Mouse (Mus musculus): ENCODE results near the gene Dad1. TPM values are rescaled to one million over a fixed set of nuclear protein-coding genes. Genes with fewer than 3 reads are reported as not detected.

Dad1 gene
- total RNA-seq (2023; ENCODE audit: inconsistent age): 134 to 156 TPM (median 143 TPM) in 4 replicates

DNA sequence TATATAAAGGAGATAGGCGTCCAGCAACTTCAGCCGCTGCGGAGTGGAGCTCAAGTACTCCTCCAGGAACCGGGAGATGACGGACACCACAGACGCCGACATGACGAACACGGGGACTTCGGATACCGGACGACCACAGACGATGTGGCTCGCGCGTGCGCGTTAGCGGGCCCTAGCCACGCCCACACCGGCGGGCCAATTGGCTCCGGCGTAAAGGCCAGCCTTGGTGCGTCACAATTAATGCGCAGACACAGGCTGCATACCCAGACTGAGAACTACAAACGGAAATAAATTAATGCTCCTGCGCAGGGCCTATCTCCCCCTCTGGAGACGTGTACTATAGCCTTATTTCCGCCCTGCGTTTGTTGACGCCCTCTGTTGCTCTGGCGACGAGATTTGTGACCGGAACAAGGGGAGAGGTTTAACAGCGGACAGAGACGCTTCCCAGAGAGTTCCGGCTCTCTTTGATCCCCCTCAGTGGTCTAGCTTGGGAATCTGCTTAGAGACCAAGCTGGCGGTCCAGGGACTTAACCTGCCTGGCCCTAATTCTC lies at the start of gene Dad1, which contains the start of gene Abhd4:
TSS of gene Dad1 (minus strand) at position 364 of the 551 bp plus-strand sequence.
TSS of gene Abhd4 (plus strand) at position 448 of the 551 bp plus-strand sequence.

DNA sequence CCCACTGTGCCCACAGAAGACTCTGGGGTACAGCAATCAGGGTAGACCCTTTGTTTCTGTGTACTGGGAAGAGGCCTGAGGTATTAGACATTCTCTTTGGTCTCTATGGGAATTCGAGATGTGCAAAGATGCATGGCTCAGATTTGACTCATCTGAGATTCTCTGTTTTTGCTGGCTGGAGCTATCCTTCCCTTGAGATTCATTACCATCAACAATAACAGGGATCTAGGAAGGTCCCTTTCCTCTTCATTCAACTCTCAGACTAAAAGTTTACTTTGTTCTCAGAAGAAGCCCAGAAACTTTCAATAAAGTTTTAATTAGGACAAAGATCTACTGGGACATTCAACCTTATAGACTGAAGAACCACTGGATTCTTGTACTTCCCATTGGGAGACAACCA lies 30.9 kb upstream of the Dad1 start, which contains the start of gene Olfr49:
TSS of gene Olfr49 (minus strand) at position 101 of the 400 bp plus-strand sequence.

Other genes starting within 250 kb of the Dad1 start
- 8.0 to 11.5 TPM (median 9.6 TPM) in 4 replicates for gene Abhd4, start 84 bp upstream of the Dad1 start, total RNA-seq (2023; ENCODE audit: inconsistent age)
- gene Olfr49, start 30.8 kb upstream of the Dad1 start, total RNA-seq (2023; ENCODE audit: inconsistent age): 0.10 to 0.36 TPM (median 0.12 TPM) in 3 of 4 replicates, not detected in the other
- gene Oxa1l, start 106.7 kb upstream of the Dad1 start, total RNA-seq (2023; ENCODE audit: inconsistent age): 81.9 to 88.9 TPM (median 83.2 TPM) in 4 replicates
- 7.1 to 10.6 TPM (median 8.9 TPM) in 4 replicates for gene Slc7a7, start 163.7 kb upstream of the Dad1 start, total RNA-seq (2023; ENCODE audit: inconsistent age)
- gene Mrpl52, start 172.8 kb upstream of the Dad1 start, total RNA-seq (2023; ENCODE audit: inconsistent age): 88.1 to 99.8 TPM (median 93.2 TPM) in 4 replicates
- gene Mmp14, start 177.5 kb upstream of the Dad1 start, total RNA-seq (2023; ENCODE audit: inconsistent age): 0.33 to 1.7 TPM (median 1.6 TPM) in 4 replicates
- gene Lrp10, start 210.0 kb upstream of the Dad1 start, total RNA-seq (2023; ENCODE audit: inconsistent age): 180 to 202 TPM (median 185 TPM) in 4 replicates
- gene Rem2, start 222.0 kb upstream of the Dad1 start, total RNA-seq (2023; ENCODE audit: inconsistent age): 1.1 to 2.1 TPM (median 1.4 TPM) in 4 replicates